In the genomic region with DNA sequence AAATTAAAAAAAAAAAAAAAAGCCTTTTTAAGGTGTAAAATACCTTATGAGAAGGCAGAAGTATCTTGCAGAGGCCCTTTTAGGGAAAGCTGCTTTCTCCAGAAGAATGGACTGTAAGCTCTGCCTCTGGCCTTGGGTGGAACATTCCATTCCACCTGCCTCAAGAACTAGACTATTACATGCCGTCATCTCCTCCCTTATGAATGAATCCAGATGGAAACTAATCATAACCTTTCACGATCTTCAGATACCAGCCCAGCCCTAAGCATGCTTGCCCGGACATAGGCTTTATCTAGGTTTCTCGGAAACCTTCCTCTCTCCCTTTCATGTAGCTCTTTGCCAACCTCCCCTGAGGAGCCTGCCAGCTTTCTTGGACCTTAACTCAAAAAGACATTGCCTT, we compare ENCODE assay signal across 22 mouse cellular contexts. TPM values are rescaled to one million over a fixed set of nuclear protein-coding genes. Genes with fewer than 3 reads are reported as not detected.
"Had no signal": no experiment of that assay in that cellular context is flagged by ENCODE, and none has a peak within 500 bp of the region (broad histone marks: within the 10 kb centered on the region; RNA-seq: fewer than 3 reads in every experiment).

No protein-coding gene starts in this region.

- H3K9ac ChIP-seq: liver, embryonic 15.5 days; lung, embryonic 14.5 days; midbrain, embryonic 12.5 days had no signal

- H3K4me2 ChIP-seq: liver, embryonic 15.5 days; lung, embryonic 14.5 days; midbrain, embryonic 12.5 days had no signal

- H3K27ac ChIP-seq: layer of hippocampus, adult 2 months; macrophage; midbrain, embryonic 12.5 days had no signal

- H3K4me3 ChIP-seq: layer of hippocampus, adult 2 months; liver, embryonic 15.5 days; megakaryocyte, embryonic 14.5 days; midbrain, embryonic 12.5 days had no signal

- H3K9me3 ChIP-seq: liver, embryonic 15.5 days; megakaryocyte, embryonic 14.5 days; midbrain, embryonic 12.5 days had no signal

- H3K36me3 ChIP-seq: liver, embryonic 15.5 days; midbrain, embryonic 12.5 days had no signal

- DNase-seq: kidney, adult 18-20 months; kidney, postnatal 10 days; kidney, postnatal 4 days; left cerebral cortex, postnatal 4 days; lung, embryonic 14.5 days; lung, postnatal 14 days; right cerebral cortex, adult 18-20 months; right cerebral cortex, postnatal 25 days; thymus, adult 18-20 months; thymus, postnatal 14 days had no signal

- H3K27me3 ChIP-seq: midbrain, embryonic 12.5 days had no signal

RNA-seq across cellular contexts. Expression of a gene that starts 27.5 kb away (rescaled TPM):
- total RNA-seq: liver, adult 2 months had no signal
- polyA plus RNA-seq: macrophage had no signal

RNA-seq across cellular contexts. Expression of a gene that starts 45.6 kb away (rescaled TPM):
- total RNA-seq: layer of hippocampus, adult 2 months; layer of hippocampus, postnatal 10 days; left cerebral cortex, adult 18-20 months; left cerebral cortex, postnatal 10 days; left cerebral cortex, postnatal 4 days; liver, adult 2 months had no signal
- polyA plus RNA-seq: liver, adult 2 months; liver, embryonic 15.5 days; lung, embryonic 14.5 days; macrophage; midbrain, postnatal 0 days; small intestine, adult 2 months; stomach, embryonic 16.5 days had no signal
